Mouse (Mus musculus): ENCODE data around the gene Abcc2. TPM values are rescaled to one million over a fixed set of nuclear protein-coding genes. Genes with fewer than 3 reads are reported as not detected.

The Abcc2 gene
- polyA plus RNA-seq, 1 experiment, result not detected

DNA sequence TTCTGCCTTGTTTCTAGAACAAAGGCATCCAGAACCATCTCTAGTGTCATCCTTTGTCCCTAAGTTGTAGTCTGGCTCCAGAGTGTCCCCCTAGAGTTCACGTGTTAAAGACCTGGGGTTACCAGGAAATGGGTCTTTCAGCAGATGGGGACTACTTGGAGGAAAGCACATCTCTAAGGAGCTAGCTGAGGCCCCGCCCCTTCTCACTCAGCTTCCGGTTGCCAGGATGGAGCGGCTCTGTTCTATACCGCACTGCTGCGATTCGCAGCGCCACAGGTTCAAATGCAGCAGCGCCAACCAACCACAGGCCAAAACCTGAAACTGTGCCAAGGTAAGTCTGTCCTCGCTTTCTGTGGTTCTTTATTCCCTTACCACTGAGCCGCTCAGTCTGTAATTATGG, 92.4 kb downstream of the Abcc2 start:
- TF ChIP-seq POLR2A (IDR thresholded peaks at IDR 0.05; ENCODE audit: insufficient read depth, low read length), result no peak
- no peak for TF ChIP-seq EP300 (IDR thresholded peaks at IDR 0.05; ENCODE audit: insufficient read depth, low read depth, low read length)
- no peak for TF ChIP-seq CTCF (IDR thresholded peaks at IDR 0.05; ENCODE audit: low read depth, low read length)
- peaks cover 9% of the 10 kb centered on the region for H3K36me3 ChIP-seq (ENCODE audit: control insufficient read depth, insufficient read depth, low read length, poor library complexity, severe bottlenecking)
- H3K27me3 ChIP-seq (ENCODE audit: control insufficient read depth, insufficient read depth, low read length, poor library complexity, severe bottlenecking), result no peaks in the 10 kb centered on the region
- H3K4me3 ChIP-seq (ENCODE audit: low read depth, low read length), result peak overlapping the region; percentile 71
- no peaks in the 10 kb centered on the region for H3K9me3 ChIP-seq (replicated peaks; ENCODE audit: control insufficient read depth, insufficient read depth, low read length, poor library complexity, severe bottlenecking)
- H3K9ac ChIP-seq (ENCODE audit: low read depth, poor library complexity, severe bottlenecking), result peak overlapping the region; percentile 59
- 0 out of 2 replicates have a peak overlapping the region, but pooled peaks have one; percentile 20 for H3K27ac ChIP-seq (ENCODE audit: insufficient read depth, low read length)
- no peaks in the 10 kb centered on the region for H3K4me1 ChIP-seq (ENCODE audit: control insufficient read depth, insufficient read depth, low read length)

DNA sequence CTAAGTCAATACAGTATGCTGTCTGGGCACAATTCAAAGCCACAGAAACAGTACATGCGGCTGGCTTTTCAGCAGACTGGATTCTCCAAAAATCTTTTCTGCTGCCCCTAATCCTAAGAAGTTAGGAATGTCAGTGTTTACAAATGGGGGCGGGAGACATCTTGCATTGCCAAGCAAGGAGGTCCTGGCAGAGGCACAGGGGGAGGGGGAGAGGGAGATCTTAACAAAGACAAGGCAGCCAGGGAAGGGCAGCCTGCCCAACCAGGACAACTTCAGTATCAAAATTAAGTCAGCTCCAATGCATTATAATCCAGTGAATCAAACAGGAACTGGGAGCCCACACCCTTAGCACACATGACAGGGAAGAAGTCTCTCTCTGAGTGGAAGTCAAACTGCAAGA, 94.0 kb downstream of the Abcc2 start:
- TF ChIP-seq EP300 (IDR thresholded peaks at IDR 0.05; ENCODE audit: insufficient read depth, low read depth, low read length) (no peak), CTCF (IDR thresholded peaks at IDR 0.05; ENCODE audit: low read depth, low read length) (no peak), POLR2A (IDR thresholded peaks at IDR 0.05; ENCODE audit: insufficient read depth, low read length) (no peak)
- 0 out of 2 replicates have a peak, but pooled peaks cover 3% of the 10 kb centered on the region for H3K36me3 ChIP-seq (ENCODE audit: control insufficient read depth, insufficient read depth, low read length, poor library complexity, severe bottlenecking)
- no peaks in the 10 kb centered on the region for H3K9me3 ChIP-seq (replicated peaks; ENCODE audit: control insufficient read depth, insufficient read depth, low read length, poor library complexity, severe bottlenecking)
- no peak overlapping the region for H3K4me3 ChIP-seq (ENCODE audit: low read depth, low read length)
- peaks cover 4% of the 10 kb centered on the region for H3K4me1 ChIP-seq (ENCODE audit: control insufficient read depth, insufficient read depth, low read length)
- no peaks in the 10 kb centered on the region for H3K27me3 ChIP-seq (ENCODE audit: control insufficient read depth, insufficient read depth, low read length, poor library complexity, severe bottlenecking)
- no peak overlapping the region for H3K27ac ChIP-seq (ENCODE audit: insufficient read depth, low read length)
- H3K9ac ChIP-seq (ENCODE audit: low read depth, poor library complexity, severe bottlenecking), result no peak overlapping the region

- Histone ChIP-seq H3K9me3 (replicated peaks; ENCODE audit: control insufficient read depth, insufficient read depth, low read length, poor library complexity, severe bottlenecking) (no peaks in the 10 kb centered on the region), H3K9ac (ENCODE audit: low read depth, poor library complexity, severe bottlenecking) (no peak overlapping the region), H3K4me3 (ENCODE audit: low read depth, low read length) (no peak overlapping the region), H3K4me1 (ENCODE audit: control insufficient read depth, insufficient read depth, low read length) (peaks cover 4% of the 10 kb centered on the region), H3K36me3 (ENCODE audit: control insufficient read depth, insufficient read depth, low read length, poor library complexity, severe bottlenecking) (0 out of 2 replicates have a peak, but pooled peaks cover 2% of the 10 kb centered on the region), H3K27me3 (ENCODE audit: control insufficient read depth, insufficient read depth, low read length, poor library complexity, severe bottlenecking) (no peaks in the 10 kb centered on the region), H3K27ac (ENCODE audit: insufficient read depth, low read length) (no peak overlapping the region)
- no peak for TF ChIP-seq CTCF (IDR thresholded peaks at IDR 0.05; ENCODE audit: low read depth, low read length)
- no peak for TF ChIP-seq EP300 (IDR thresholded peaks at IDR 0.05; ENCODE audit: insufficient read depth, low read depth, low read length)
- TF ChIP-seq POLR2A (IDR thresholded peaks at IDR 0.05; ENCODE audit: insufficient read depth, low read length), result no peak
These were observed 95.4 kb downstream of the Abcc2 start for GRCm38 (mm10) chr19:43877364-43877763.

DNA sequence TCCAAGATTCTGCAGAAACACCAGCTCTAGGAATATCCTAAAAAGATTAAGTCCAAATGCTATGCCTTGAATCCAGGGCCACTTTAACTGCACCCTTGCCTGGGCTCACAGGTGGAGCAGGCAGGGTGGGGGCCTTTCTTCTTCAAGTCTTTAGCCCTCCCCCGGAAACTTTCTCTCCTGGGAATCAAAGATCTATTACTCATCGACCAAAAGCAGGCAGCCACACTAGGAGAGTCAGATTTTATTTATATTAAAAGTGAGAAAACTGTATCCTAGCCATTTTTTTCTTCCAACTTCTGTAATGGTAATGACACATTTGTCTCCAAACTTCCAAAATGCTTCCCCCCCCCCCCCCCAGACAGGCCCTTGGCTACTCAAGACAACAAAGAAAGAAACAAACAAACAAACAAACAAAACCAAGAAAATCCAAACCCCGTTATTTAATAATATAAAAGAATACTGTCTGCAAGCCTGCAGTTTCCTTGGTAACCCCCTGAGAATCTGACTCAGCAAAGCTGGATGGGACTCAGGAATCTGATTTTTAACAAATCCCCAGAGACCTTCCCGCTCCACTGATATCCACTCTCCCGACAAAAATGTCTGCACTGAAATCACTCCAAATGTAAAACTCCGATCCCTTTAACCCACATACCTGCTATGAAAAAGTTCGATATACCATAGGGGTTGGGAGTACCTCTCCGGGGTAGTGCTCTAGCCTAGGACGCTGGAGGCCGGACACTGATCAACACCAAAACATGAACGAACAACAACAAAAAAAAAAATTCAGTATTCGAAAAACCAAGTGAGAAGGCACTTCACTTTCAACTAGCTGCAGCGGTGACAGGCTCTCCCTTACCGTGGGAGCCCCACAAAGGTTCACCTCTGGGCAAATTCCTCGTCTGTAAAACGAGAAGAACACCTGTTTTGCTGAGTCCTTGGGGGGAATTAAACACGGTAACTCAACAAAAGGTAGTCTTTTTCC, 96.4 kb downstream of the Abcc2 start:
- H3K27me3 ChIP-seq (ENCODE audit: control insufficient read depth, insufficient read depth, low read length, poor library complexity, severe bottlenecking), result no peaks in the 10 kb centered on the region
- no peak for TF ChIP-seq POLR2A (IDR thresholded peaks at IDR 0.05; ENCODE audit: insufficient read depth, low read length)
- no peak for TF ChIP-seq EP300 (IDR thresholded peaks at IDR 0.05; ENCODE audit: insufficient read depth, low read depth, low read length)
- TF ChIP-seq CTCF (IDR thresholded peaks at IDR 0.05; ENCODE audit: low read depth, low read length), result no peak
- peaks cover 4% of the 10 kb centered on the region for H3K4me1 ChIP-seq (ENCODE audit: control insufficient read depth, insufficient read depth, low read length)
- H3K9me3 ChIP-seq (replicated peaks; ENCODE audit: control insufficient read depth, insufficient read depth, low read length, poor library complexity, severe bottlenecking), result no peaks in the 10 kb centered on the region
- peak overlapping the region; percentile 78 for H3K4me3 ChIP-seq (ENCODE audit: low read depth, low read length)
- peak overlapping the region; percentile 86 for H3K9ac ChIP-seq (ENCODE audit: low read depth, poor library complexity, severe bottlenecking)
- peak overlapping the region; percentile 64; the same call in 1 of the 2 replicates for H3K27ac ChIP-seq (ENCODE audit: insufficient read depth, low read length)
- H3K36me3 ChIP-seq (ENCODE audit: control insufficient read depth, insufficient read depth, low read length, poor library complexity, severe bottlenecking), result no peaks in the 10 kb centered on the region

DNA sequence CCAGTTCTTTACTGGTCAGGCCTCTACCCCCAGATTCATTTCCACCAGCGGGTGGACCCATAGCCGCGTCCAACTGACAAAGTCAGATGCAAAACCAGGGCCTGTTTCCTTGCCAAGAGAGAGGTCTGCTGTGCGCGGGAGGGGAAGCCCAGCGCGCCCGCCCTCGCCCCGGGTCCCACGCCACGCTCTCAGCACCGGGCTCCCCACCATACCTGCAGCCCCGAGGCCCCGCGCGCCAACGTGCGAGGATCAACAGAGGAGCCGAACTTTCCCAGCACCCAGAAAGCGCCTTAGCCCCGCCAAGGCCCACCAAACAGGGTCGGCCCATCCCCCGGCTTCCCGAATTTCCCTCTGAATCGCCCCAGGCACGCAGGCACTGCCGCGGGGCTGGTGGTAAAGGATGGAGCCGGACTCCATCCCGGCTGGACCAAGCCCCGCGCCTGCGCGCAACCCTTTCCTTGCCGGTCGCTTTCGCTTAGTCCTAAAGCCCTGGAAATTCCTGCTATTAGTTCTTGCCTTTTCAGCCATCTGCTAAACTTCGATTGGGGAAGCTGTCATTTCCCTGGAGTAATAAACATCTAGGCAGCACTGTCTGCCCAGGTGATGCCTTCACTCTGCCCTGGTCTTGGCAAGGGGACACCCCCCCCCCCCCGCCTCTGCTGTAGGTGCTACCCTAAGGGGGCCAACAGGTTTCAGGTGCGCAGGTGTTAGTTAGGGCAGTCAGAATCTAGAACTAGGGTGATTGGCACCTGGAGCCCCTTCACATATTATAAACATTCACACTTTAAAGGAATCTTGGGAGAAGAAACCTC, 97.6 kb downstream of the Abcc2 start:
- Histone ChIP-seq H3K9ac (ENCODE audit: low read depth, poor library complexity, severe bottlenecking) (peak overlapping the region; percentile 86), H3K9me3 (replicated peaks; ENCODE audit: control insufficient read depth, insufficient read depth, low read length, poor library complexity, severe bottlenecking) (no peaks in the 10 kb centered on the region), H3K27me3 (ENCODE audit: control insufficient read depth, insufficient read depth, low read length, poor library complexity, severe bottlenecking) (no peaks in the 10 kb centered on the region), H3K4me3 (ENCODE audit: low read depth, low read length) (peak overlapping the region; percentile 78), H3K4me1 (ENCODE audit: control insufficient read depth, insufficient read depth, low read length) (peaks cover 4% of the 10 kb centered on the region), H3K27ac (ENCODE audit: insufficient read depth, low read length) (peak overlapping the region; percentile 64), H3K36me3 (ENCODE audit: control insufficient read depth, insufficient read depth, low read length, poor library complexity, severe bottlenecking) (no peaks in the 10 kb centered on the region)
- peak; percentile 68; the same call in 1 of the 2 replicates for TF ChIP-seq EP300 (IDR thresholded peaks at IDR 0.05; ENCODE audit: insufficient read depth, low read depth, low read length)
- TF ChIP-seq POLR2A (IDR thresholded peaks at IDR 0.05; ENCODE audit: insufficient read depth, low read length), result no peak
